Mouse (Mus musculus) small intestine, adult 2 months (tissue): ENCODE measurements around the gene Gm20379.

ENCODE experiments used
- CTCF ChIP-seq: fragments of 200-500 bp; IDR thresholded peaks from 2 replicates; pipeline ENCODE4 v1.5.1; 2012; ENCODE audit warnings: low read depth, mild to moderate bottlenecking, control low read depth, inconsistent platforms, low read length, moderate library complexity, mixed read lengths; ENCODE audit not compliant: insufficient replicate concordance, insufficient read length; ENCODE audit errors: extremely low read depth
- POLR2A ChIP-seq: fragments of 200-500 bp; IDR thresholded peaks from 2 replicates; pipeline ENCODE4 v1.6.1; 2012; ENCODE audit warnings: low read depth, mild to moderate bottlenecking, control low read depth, inconsistent platforms, low read length, moderate library complexity

GRCm38 (mm10) chr13:92326030-92326429, 20.2 kb downstream of the Gm20379 start:
- TF ChIP-seq CTCF (no peak), POLR2A (no peak)
